ENCODE assay signal across 18 mouse cellular contexts in the genomic region with DNA sequence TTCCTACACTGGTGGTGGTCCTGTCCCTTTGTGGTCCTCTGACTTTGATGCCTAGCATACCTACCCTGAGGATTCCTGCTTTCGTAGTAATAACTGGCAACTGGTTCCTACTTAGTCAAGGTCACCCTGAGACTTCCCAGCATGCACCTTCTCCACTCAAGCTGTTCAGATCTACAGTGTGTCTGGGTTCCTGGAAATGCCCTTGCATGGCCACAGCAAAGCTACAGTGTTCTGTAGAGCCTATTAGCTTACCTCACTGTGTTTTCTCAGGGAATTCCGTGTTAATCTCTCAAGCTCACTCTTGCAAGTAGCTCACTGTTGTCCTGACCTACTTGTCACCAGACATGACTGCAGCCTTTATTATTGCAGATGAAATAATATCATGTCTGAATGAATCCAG. TPM values are rescaled to one million over a fixed set of nuclear protein-coding genes. Genes with fewer than 3 reads are reported as not detected.
"Had no signal": no experiment of that assay in that cellular context is flagged by ENCODE, and none has a peak within 500 bp of the region (broad histone marks: within the 10 kb centered on the region; RNA-seq: fewer than 3 reads in every experiment).

No protein-coding gene starts in this region.

- ATAC-seq: midbrain, embryonic 15.5 days had no signal

- H3K4me3 ChIP-seq: left cerebral cortex, adult 2 months; liver, embryonic 13.5 days; midbrain, embryonic 12.5 days; midbrain, embryonic 15.5 days; myocyte had no signal

- H3K9ac ChIP-seq: liver, embryonic 13.5 days; midbrain, embryonic 12.5 days; midbrain, embryonic 15.5 days had no signal

- DNase-seq: kidney, postnatal 14 days; layer of hippocampus, postnatal 36 days; liver, embryonic 13.5 days; lung, adult 2 months; lung, postnatal 14 days; lung, postnatal 4 days; right cerebral cortex, postnatal 25 days; thymus, adult 18-20 months; thymus, postnatal 36 days had no signal

- H3K4me1 ChIP-seq: liver, embryonic 13.5 days; midbrain, embryonic 12.5 days; midbrain, embryonic 15.5 days had no signal

- H3K4me2 ChIP-seq: liver, embryonic 13.5 days; midbrain, embryonic 12.5 days; midbrain, embryonic 15.5 days had no signal

- H3K9me3 ChIP-seq: liver, embryonic 13.5 days; midbrain, embryonic 12.5 days; midbrain, embryonic 15.5 days had no signal

- H3K27ac ChIP-seq: left cerebral cortex, adult 2 months; liver, embryonic 13.5 days; midbrain, embryonic 12.5 days; midbrain, embryonic 15.5 days had no signal

- H3K27me3 ChIP-seq: liver, embryonic 13.5 days; midbrain, embryonic 12.5 days; midbrain, embryonic 15.5 days had no signal

- H3K36me3 ChIP-seq: liver, embryonic 13.5 days; midbrain, embryonic 12.5 days; midbrain, embryonic 15.5 days had no signal

RNA-seq across cellular contexts. Expression of gene Slc9a3, which starts 13.8 kb away (rescaled TPM):
- total RNA-seq: megakaryocyte progenitor cell, adult 5-6 weeks; megakaryocyte-erythroid progenitor cell, adult 5-6 weeks; monocyte, adult 5-6 weeks had no signal
- polyA plus RNA-seq: liver, embryonic 13.5 days; lung, embryonic 16.5 days; neural tube, embryonic 11.5 days had no signal
